Comparison of ENCODE assay signal across 8 mouse cellular contexts in the genomic region with DNA sequence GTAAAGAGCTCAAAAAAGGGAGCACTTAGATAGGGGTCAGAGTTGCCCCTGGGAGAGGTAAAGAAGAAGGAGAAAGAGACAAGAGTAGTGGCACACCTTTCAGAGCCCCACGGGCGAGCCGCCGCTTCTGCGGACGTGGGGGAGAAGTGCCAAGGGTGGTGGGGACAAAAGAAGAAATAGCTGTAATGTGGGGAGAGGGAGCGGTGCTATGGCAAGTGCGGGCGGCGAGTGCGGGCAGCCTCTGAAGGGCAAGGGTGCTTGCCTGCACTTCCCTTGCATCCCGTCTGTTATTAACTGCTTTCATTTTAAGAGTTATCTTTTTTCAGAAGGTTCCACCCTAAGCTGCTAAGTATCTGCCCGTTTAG. TPM values are rescaled to one million over a fixed set of nuclear protein-coding genes. Genes with fewer than 3 reads are reported as not detected.
DNase-seq lines count a peak whose midpoint lies in the region; ATAC-seq lines count a peak whose summit lies in the region.

No protein-coding gene starts in this region.

- H3K79me2 ChIP-seq in macrophage (ENCODE audit: inconsistent target) = no peaks in the 10 kb centered on the region

- peak overlapping the region; percentile 93 for H3K27ac ChIP-seq in hindbrain, embryonic 10.5 days
- no peak overlapping the region for H3K27ac ChIP-seq in macrophage

- H3K4me1 ChIP-seq in erythroblast, embryonic 14.5 days (ENCODE audit: control insufficient read depth) = peaks cover 3% of the 10 kb centered on the region; the same call in 1 of the 2 replicates
- H3K4me1 ChIP-seq in hindbrain, embryonic 10.5 days (replicated peaks) = peaks cover 7% of the 10 kb centered on the region; the same call in 1 of the 2 replicates

- DNase-seq in ovary, postnatal 10 days (ENCODE audit: low spot score) = peak; percentile 4
- no peak for DNase-seq in ovary, adult 18-20 months (ENCODE audit: low spot score)
- peak; percentile 46 for DNase-seq in hindbrain, embryonic 10.5 days (ENCODE audit: low spot score)
- no peak for DNase-seq in embryo, embryonic 9.5 days (ENCODE audit: extremely low spot score)
- no peak for DNase-seq in layer of hippocampus, adult 9-10 months (ENCODE audit: low spot score)

- H3K4me3 ChIP-seq in erythroblast, embryonic 14.5 days (replicated peaks) = peak overlapping the region; percentile 65
- H3K4me3 ChIP-seq in hindbrain, embryonic 10.5 days = peak overlapping the region; percentile 73
- peak overlapping the region; percentile 37 for H3K4me3 ChIP-seq in macrophage (ENCODE audit: inconsistent target)

- ATAC-seq in erythroblast, adult 5-6 weeks (replicated peaks; ENCODE audit: low FRiP score, poor library complexity, severe bottlenecking) = no peak

- H3K9me3 ChIP-seq in erythroblast, embryonic 14.5 days (ENCODE audit: control insufficient read depth, low read length) = no peaks in the 10 kb centered on the region
- no peaks in the 10 kb centered on the region for H3K9me3 ChIP-seq in hindbrain, embryonic 10.5 days

- no peaks in the 10 kb centered on the region for H3K27me3 ChIP-seq in erythroblast, embryonic 14.5 days (ENCODE audit: control insufficient read depth)
- H3K27me3 ChIP-seq in hindbrain, embryonic 10.5 days (ENCODE audit: insufficient read depth, poor library complexity, severe bottlenecking) = no peaks in the 10 kb centered on the region

- H3K36me3 ChIP-seq in erythroblast, embryonic 14.5 days (ENCODE audit: control insufficient read depth) = no peaks in the 10 kb centered on the region
- H3K36me3 ChIP-seq in hindbrain, embryonic 10.5 days = peaks cover 2% of the 10 kb centered on the region; the same call in 1 of the 2 replicates
- H3K36me3 ChIP-seq in macrophage (ENCODE audit: inconsistent target) = no peaks in the 10 kb centered on the region

- 0% methylated on average over 13 of the region's 13 CpGs for WGBS in hindbrain, embryonic 10.5 days
- 2% methylated on average over 7 of the region's 13 CpGs for WGBS in macrophage (ENCODE audit: missing documents)

RNA-seq across cellular contexts. Expression of a gene that starts 21.4 kb away (rescaled TPM):
- polyA plus RNA-seq in erythroblast, embryonic 14.5 days (2012) = not detected in 2 replicates
- not detected in 2 replicates for total RNA-seq in erythroblast, adult 5-6 weeks (2015; ENCODE audit: low replicate concordance)
- 0.42 TPM in 1 of 2 replicates, not detected in the other for total RNA-seq in erythroblast, adult 5-6 weeks (2017; ENCODE audit: low replicate concordance)
- polyA plus RNA-seq in hindbrain, embryonic 10.5 days (2016; fragmentation: Nextera tagmentation; extraction: Ambion mirVana) = not detected in 2 replicates
- not detected for total RNA-seq in macrophage (2018; cell fraction: chromatin; rRNA removed)
- not detected for total RNA-seq in macrophage (2018; cell fraction: cytosol; rRNA removed)
- total RNA-seq in macrophage (2018; cell fraction: nucleus; rRNA removed) = not detected
- not detected in 3 replicates for polyA plus RNA-seq in macrophage (2018)

RNA-seq across cellular contexts. Expression of a gene that starts 29.2 kb away (rescaled TPM):
- 0.02 TPM in 1 of 2 replicates, not detected in the other for polyA plus RNA-seq in erythroblast, embryonic 14.5 days (2012)
- total RNA-seq in erythroblast, adult 5-6 weeks (2015; ENCODE audit: low replicate concordance) = not detected in 2 replicates
- total RNA-seq in erythroblast, adult 5-6 weeks (2017; ENCODE audit: low replicate concordance) = not detected in 2 replicates
- not detected in 2 replicates for polyA plus RNA-seq in hindbrain, embryonic 10.5 days (2016; fragmentation: Nextera tagmentation; extraction: Ambion mirVana)
- total RNA-seq in macrophage (2018; cell fraction: chromatin; rRNA removed) = not detected
- total RNA-seq in macrophage (2018; cell fraction: cytosol; rRNA removed) = not detected
- total RNA-seq in macrophage (2018; cell fraction: nucleus; rRNA removed) = not detected
- polyA plus RNA-seq in macrophage (2018) = not detected in 3 replicates

Comparison
In these comparisons a context has a peak if more than half of its experiments do, and no peak if none do; other contexts are left out.
1. DNase-seq: peak in ovary, postnatal 10 days (single experiment) and hindbrain, embryonic 10.5 days (single experiment); none in ovary, adult 18-20 months (single experiment), embryo, embryonic 9.5 days (single experiment) and layer of hippocampus, adult 9-10 months (single experiment).
2. Peak in every context shown above with its lines, with median percentiles within 50 percentile points of each other: H3K4me3 ChIP-seq.